Mouse (Mus musculus): Measurements from ENCODE around the gene Uap1. TPM values are rescaled to one million over a fixed set of nuclear protein-coding genes. Genes with fewer than 3 reads are reported as not detected.

Uap1 gene
- 10 to 100 TPM; 52.2 to 55.7 TPM for total RNA-seq (2021)
- long read RNA-seq, transcript Uap1-203 (11 exons, 2,287 nt), result minor isoform, 5 of 74 reads
- long read RNA-seq, transcript Uap1-202 (10 exons, 2,311 nt), result major isoform, 57 of 74 reads
- long read RNA-seq, partial matches to known transcripts, result 4 of 74 reads
- long read RNA-seq, other reads (novel, unspliced or antisense), result 7 of 74 reads

- peak; percentile 97 for DNase-seq (ENCODE audit: low spot score in 2 of 2)
Measured at GRCm38 (mm10) chr1:170174814-170175332, at the start of gene Uap1. Gene Uap1, minus strand, starts transcription at chr1:170174957.

DNA sequence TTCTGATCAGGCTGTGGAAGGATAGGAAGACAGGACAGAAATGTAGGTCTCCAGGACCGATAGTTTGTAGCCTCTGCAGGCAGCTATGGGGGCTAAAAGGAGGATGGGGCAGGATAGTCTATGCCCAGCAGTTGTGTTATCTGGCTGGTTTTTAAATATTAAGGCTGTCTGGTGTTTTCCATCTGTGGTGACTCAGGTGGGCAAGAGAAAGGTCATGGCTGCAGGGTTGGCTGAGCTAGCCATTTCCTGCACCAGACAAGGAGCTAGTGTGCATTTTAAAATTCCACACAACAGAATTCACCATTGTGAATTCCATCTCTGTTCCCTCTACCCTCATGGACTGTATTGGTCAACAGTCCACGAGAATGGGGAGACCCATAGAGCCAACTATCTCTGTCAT is 48.5 kb upstream of the Uap1 start:
- no peak for DNase-seq (ENCODE audit: low spot score in 2 of 2)

DNA sequence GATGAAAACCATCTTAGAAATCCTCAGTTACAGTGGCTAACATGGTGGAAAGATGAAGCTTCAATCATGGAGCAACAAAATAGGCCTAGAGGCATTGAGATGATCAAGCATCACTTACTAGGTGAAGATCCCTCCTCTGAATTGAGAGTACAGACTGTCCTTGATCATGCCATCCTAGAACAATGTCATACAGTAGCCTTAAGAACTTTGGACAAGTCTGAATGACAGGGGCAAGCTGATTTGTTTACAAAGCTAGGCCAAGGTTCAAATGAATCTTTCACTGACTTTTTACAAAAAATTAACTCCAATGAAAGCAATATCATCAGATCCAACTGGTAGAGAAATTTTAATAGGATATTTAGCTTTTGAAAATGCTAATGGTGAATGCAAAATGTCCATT is 45.6 kb upstream of the Uap1 start:
- DNase-seq (ENCODE audit: low spot score in 2 of 2), result no peak

GRCm38 (mm10) chr1:170218091-170218884 is 43.5 kb upstream of the Uap1 start:
- DNase-seq (ENCODE audit: low spot score in 2 of 2), result peak in 1 of 2 experiments; percentile 34

GRCm38 (mm10) chr1:170215590-170215989 is 40.8 kb upstream of the Uap1 start:
- no peak for DNase-seq (ENCODE audit: low spot score in 2 of 2)

GRCm38 (mm10) chr1:170214757-170215522 is 40.2 kb upstream of the Uap1 start, which contains the start of gene Uhmk1:
Gene Uhmk1, minus strand, starts transcription at chr1:170215397.
- peak; percentile 86 to 89 for DNase-seq (ENCODE audit: low spot score in 2 of 2)

DNA sequence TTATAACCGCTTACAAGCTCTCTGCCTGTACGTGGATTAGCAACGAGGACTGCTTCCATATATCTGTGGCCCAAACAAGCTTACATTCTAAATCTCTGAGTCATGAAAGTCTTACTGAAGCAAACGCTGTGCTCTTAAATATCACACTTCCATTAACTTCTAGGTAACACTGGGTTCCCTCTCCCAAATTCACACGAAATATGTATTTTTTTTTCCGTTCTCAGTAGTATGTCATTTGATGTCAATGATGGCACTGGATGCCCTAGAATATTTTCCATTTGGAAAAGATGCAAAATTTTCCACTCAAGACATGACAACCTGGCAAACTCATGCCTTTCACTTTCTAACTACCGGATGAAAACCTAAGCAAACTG is 39.6 kb upstream of the Uap1 start:
- no peak for DNase-seq (ENCODE audit: low spot score in 2 of 2)

DNA sequence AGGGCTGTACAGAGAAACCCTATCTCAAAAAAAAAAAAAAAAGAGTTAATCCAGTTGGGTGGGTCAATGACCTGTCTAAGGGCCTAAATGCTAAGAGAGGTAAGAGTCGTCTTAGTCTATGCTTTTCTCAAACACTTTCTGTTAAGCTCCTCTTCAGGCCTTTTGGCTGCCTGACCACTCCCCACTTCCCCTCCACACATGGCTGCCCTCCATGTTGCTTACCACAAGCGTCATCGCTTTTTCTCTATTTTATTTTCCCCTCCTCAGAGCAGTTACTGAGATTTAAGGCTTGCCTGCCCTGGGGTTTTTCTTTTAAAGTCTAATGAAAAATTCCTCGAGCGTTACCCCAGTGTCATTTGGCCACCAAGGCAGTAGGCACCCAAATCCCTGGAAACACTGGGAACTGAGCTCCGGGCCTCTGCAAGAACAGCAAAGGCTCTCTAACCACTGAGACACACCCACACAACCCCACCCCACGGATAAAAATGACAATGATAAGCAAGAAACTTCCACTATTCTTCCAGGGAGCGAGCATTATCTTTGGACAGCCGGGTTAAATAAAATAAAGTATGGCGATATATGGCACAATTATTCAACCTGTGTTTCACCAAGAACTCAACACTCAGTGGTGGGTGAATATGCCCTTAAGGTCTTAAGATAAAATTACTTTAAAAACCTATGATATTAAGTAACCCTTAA is 38.6 kb upstream of the Uap1 start:
- no peak for DNase-seq (ENCODE audit: low spot score in 2 of 2)

DNA sequence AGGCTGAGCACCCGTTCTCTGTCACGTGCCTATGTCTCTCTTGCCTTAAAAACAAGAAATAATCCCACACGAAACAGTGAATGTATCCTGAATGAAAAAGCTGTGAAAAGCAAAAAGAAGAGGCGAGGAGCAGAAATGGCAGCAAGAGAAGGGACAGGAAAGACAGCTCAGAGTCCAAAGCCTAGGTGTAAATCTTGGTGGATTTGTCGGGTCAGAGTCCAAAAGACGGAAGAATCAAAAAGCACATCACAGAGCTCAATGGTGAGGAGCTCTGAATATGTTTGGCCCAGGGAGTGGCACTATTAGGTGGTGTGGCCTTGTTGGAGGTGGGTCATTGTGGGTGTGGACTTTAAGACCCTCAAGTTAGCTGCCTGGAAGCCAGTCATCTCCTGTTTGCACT is 31.6 kb upstream of the Uap1 start:
- DNase-seq (ENCODE audit: low spot score in 2 of 2), result no peak

- peak in 1 of 2 experiments; percentile 53 for DNase-seq (ENCODE audit: low spot score in 2 of 2)
Measured at GRCm38 (mm10) chr1:170200379-170200778, 25.6 kb upstream of the Uap1 start.

GRCm38 (mm10) chr1:170196211-170196610 is 21.5 kb upstream of the Uap1 start:
- DNase-seq (ENCODE audit: low spot score in 2 of 2), result no peak

GRCm38 (mm10) chr1:170191925-170192324 is 17.2 kb upstream of the Uap1 start:
- no peak for DNase-seq (ENCODE audit: low spot score in 2 of 2)

DNA sequence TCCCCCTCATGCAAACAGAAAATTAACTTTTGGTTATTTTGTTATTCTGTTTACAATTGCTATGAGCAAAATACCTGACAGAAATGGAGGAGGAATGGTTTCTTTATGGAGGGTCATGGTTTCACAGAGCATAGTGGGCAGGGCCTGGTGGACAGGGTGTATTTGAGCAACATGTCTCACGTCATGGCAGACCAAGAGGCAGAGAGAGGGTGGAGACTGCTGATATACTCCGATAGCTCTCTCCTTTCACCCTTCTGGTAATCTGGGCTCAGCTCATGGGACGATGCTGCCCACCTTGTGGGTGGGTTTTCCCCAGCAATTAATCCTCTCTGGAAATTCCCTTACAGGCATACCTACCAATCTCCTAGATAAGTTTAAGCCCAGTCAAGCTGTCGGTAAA is 15.5 kb upstream of the Uap1 start:
- DNase-seq (ENCODE audit: low spot score in 2 of 2), result no peak

DNA sequence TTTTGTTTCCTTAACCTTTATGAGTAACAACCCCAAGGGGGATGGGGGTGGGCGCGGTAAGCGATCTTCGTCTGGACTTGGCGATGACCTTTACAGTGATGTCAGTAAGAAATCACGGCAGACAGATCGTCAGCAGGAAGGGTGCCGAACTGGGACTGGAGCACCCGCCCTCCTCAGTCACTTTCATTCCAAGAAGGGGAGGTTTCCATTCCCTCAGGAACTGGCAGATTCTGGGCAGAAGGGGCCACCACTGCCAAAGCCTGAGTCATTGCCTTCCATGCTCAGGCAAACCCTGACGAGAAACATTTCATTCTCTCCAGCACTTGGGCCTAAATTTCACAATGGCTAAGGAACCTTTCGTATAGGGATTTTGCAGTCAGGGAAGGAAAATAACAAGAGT is 13.8 kb upstream of the Uap1 start:
- peak in 1 of 2 experiments; percentile 14 for DNase-seq (ENCODE audit: low spot score in 2 of 2)

DNA sequence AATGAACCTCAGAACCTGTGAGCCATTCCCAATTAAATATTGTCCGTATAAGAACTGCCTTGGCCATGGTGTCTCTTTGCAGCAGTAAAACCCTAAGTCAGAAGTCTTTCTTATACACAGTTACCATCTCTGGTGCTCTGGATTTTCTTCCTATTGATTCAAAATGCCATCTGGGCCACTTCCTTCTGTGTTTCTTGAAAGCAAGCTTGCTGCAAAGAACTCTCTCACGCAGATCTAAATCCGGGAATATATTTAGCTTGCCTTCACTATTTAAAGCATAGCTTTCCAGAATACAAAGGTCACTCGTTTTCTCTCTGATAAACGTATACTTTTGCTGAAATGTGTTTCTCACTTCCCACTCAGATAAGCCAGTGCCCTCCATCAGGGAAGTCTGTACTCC is 11.8 kb upstream of the Uap1 start:
- DNase-seq (ENCODE audit: low spot score in 2 of 2), result peak in 1 of 2 experiments; percentile 55

GRCm38 (mm10) chr1:170185137-170185536 is 10.4 kb upstream of the Uap1 start:
- DNase-seq (ENCODE audit: low spot score in 2 of 2), result no peak

GRCm38 (mm10) chr1:170182706-170183105 is 7.9 kb upstream of the Uap1 start:
- DNase-seq (ENCODE audit: low spot score in 2 of 2), result no peak

GRCm38 (mm10) chr1:170176661-170177239 is 2.0 kb upstream of the Uap1 start:
- DNase-seq (ENCODE audit: low spot score in 2 of 2), result no peak

DNA sequence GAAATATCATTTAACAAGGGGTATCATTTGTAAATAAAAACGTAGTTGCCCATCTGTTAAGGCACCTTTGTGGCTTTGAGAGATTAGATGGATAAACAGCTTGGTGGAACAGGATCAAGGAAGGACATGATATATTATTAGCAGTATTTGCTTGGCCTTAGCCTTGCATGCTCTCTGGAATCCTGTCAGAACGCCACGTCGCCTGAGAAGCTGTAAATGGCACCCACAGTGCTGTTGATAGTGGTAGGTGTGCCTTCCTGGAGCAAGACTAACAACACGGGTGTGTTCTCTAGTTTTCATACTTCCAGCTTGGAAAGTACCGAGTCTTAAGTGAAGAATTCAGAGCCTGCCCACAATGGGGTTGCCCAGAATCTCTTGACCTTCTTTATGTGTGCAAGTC is 1.1 kb upstream of the Uap1 start:
- no peak for DNase-seq (ENCODE audit: low spot score in 2 of 2)

GRCm38 (mm10) chr1:170173991-170174813 is 555 bp downstream of the Uap1 start:
- no peak for DNase-seq (ENCODE audit: low spot score in 2 of 2)

Measured in layer of hippocampus, adult 18-20 months (tissue).